Mouse (Mus musculus) kidney, postnatal 0 days (tissue): Measurements from ENCODE around the gene Olfr1391. TPM values are rescaled to one million over a fixed set of nuclear protein-coding genes. Genes with fewer than 3 reads are reported as not detected.
"Not testable (repeated sequence)": the region's sequence is repeated elsewhere in the genome, so short reads cannot be mapped to it uniquely, and the experiment has no call there.

Experiments
- ATAC-seq: fragments of 200-750 bp; cut with Nextera tagmentation; replicated peaks from 2 replicates; pipeline ENCODE4 v1.8.0; 2017; ENCODE audit warnings: low read depth, moderate number of reproducible peaks, moderate TSS enrichment, moderate library complexity; ENCODE audit not compliant: low FRiP score
- DNase-seq: peaks from one replicate; pipeline ENCODE4 v3.0.0-alpha.2; 2016; ENCODE audit warnings: low spot score
- H3K27ac ChIP-seq: fragments of 300-500 bp; sonication (generic); 2 replicates; pipeline ENCODE4 v1.5.1; 2014; ENCODE audit warnings: mild to moderate bottlenecking
- H3K27me3 ChIP-seq: fragments of 300-500 bp; sonication (generic); 2 replicates; pipeline ENCODE4 v1.6.1; 2014; ENCODE audit warnings: low read length, mixed read lengths; ENCODE audit not compliant: insufficient read depth
- H3K36me3 ChIP-seq: fragments of 300-500 bp; sonication (generic); 2 replicates; pipeline ENCODE4 v1.6.1; 2014; ENCODE audit warnings: low read length, mixed read lengths; ENCODE audit not compliant: insufficient read depth
- H3K4me1 ChIP-seq: fragments of 300-500 bp; sonication (generic); replicated peaks from 2 replicates; pipeline ENCODE4 v1.6.1; 2014; ENCODE audit warnings: antibody characterized with exemption, low read length, mixed read lengths; ENCODE audit not compliant: insufficient read depth
- H3K4me2 ChIP-seq: fragments of 300-500 bp; sonication (generic); 2 replicates; pipeline ENCODE4 v1.6.1; 2014; ENCODE audit warnings: mild to moderate bottlenecking, low read length, moderate library complexity, mixed read lengths
- H3K4me3 ChIP-seq: fragments of 300-500 bp; sonication (generic); replicated peaks from 2 replicates; pipeline ENCODE4 v1.5.1; 2014; ENCODE audit warnings: low read depth, low read length
- H3K9ac ChIP-seq: fragments of 300-500 bp; sonication (generic); 2 replicates; pipeline ENCODE4 v1.6.1; 2014; ENCODE audit warnings: low read depth, low read length
- H3K9me3 ChIP-seq: fragments of 300-500 bp; sonication (generic); replicated peaks from 2 replicates; pipeline ENCODE4 v1.6.1; 2016; ENCODE audit warnings: low read length, inconsistent platforms, mixed read lengths
- CTCF ChIP-seq: IDR thresholded peaks from 2 replicates; pipeline ENCODE4 v1.5.1; 2016; ENCODE audit warnings: antibody characterized with exemption, low read depth, mild to moderate bottlenecking, moderate library complexity
- WGBS: fragments of 180-500 bp; shearing (Covaris S2); extraction: QIAGEN DNeasy Blood & Tissue Kit; methylation state at CpG from one replicate; pipeline ENCODE4 v1.1.7; 2014; 5-methylcytosine and 5-hydroxymethylcytosine counted together
- polyA plus RNA-seq: library from polyadenylated mRNA; unstranded; fragments of >200 nt; fragmentation: Nextera tagmentation; extraction: Ambion mirVana; gene quantifications from 2 replicates; pipeline ENCODE4 v1.2.1, GENCODE M21; 2015

Olfr1391 gene
- polyA plus RNA-seq, result not detected in 2 replicates

DNA sequence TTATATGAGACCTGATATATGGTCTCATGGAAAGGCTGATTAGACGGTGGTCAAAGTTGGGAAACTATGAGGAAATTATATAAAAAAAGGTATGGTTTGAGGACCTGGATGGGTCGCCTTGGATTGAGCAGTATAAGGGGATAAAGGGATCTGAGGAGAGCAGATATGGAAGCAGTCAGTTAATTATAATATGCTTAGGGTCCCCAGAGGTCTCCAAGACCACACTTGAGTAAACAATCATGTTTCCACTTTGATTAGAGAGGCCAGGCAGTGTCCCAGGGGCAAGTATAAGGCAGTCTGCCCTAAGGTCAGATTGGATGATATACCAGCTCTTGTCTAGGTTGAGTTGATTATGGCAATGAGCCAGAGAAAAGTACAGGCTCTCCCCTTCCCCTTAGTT is at the start of gene Olfr1391:
TSS of gene Olfr1391 (plus strand) at position 301 of the 400 bp plus-strand sequence.
- TF ChIP-seq CTCF, result no peak
- Histone ChIP-seq H3K4me3 (no peak within 1 kb of the TSS), H3K27ac (no peak within 1 kb of the TSS), H3K9ac (no peak within 1 kb of the TSS), H3K36me3 (no peaks in the 10 kb centered on the region), H3K9me3 (no peaks in the 10 kb centered on the region), H3K4me1 (no peaks in the 10 kb centered on the region), H3K27me3 (no peaks in the 10 kb centered on the region), H3K4me2 (no peak within 1 kb of the TSS)
- ATAC-seq (no peak), DNase-seq (no peak)
- WGBS, result 77% methylated on average over 2 of the region's 2 CpGs

- no peak for DNase-seq
- H3K27me3 ChIP-seq, result no peaks in the 10 kb centered on the region
- no peak overlapping the region for H3K9ac ChIP-seq
- WGBS, result 61% methylated on average over 11 of the region's 11 CpGs
- no peaks in the 10 kb centered on the region for H3K9me3 ChIP-seq
- no peak for ATAC-seq
- H3K36me3 ChIP-seq, result no peaks in the 10 kb centered on the region
- no peak overlapping the region for H3K27ac ChIP-seq
- no peak overlapping the region for H3K4me3 ChIP-seq
- no peak overlapping the region for H3K4me2 ChIP-seq
- no peaks in the 10 kb centered on the region for H3K4me1 ChIP-seq
- TF ChIP-seq CTCF, result no peak
Observed at GRCm38 (mm10) chr11:49273834-49274519, 48.6 kb upstream of the Olfr1391 start.

DNA sequence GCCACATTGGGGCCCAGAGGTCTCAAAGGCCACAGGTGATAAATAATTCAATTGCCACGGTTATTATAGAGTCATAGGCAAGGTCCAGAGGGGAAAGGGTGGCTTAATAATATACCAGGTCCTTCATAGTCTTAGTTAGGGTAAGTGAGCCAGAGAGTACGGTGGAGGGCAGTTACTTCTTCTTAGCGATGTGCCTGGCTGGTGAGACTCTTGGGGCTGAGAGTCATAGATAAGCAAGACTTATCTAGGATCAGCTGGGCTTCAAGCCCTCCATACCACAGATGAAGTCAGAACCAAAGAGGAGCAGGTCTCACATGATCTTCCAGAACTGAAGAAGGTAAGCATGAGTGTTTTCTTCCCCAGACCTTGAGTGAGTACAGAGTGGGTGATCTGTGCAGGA is 44.3 kb upstream of the Olfr1391 start, which contains the start of gene Olfr1393:
TSS of gene Olfr1393 (plus strand) at position 83 of the 400 bp plus-strand sequence.
- TF ChIP-seq CTCF, result no peak
- H3K27me3 ChIP-seq, result no peaks in the 10 kb centered on the region
- H3K4me2 ChIP-seq, result no peak within 1 kb of the TSS

DNA sequence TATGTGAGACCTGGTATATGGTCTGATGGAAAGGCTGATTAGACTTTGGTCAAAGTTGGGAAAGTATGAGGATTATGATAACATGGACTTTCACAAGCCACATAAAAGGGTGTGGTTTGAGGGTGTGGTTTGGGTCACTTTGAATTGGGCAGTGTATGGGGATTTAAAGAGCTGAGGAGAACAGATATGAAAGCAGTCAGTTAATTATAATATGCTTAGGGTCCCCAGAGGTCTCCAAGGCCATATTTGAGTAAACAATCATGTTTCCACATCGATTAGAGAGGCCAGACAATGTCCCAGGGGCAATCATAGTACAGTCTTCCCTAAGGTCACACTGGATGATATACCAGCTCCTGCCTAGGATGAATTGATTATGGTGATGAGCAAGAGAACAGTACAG is 37.6 kb upstream of the Olfr1391 start, which contains the start of gene Olfr1392:
TSS of gene Olfr1392 (plus strand) at position 301 of the 400 bp plus-strand sequence.
- not testable (repeated sequence) for H3K27me3 ChIP-seq, H3K4me1 ChIP-seq, H3K9ac ChIP-seq, H3K9me3 ChIP-seq, DNase-seq, ATAC-seq, H3K36me3 ChIP-seq, H3K4me2 ChIP-seq, H3K27ac ChIP-seq, H3K4me3 ChIP-seq
- 53% methylated on average over 1 of the region's 1 CpGs for WGBS

More for the DNA sequence above, 44.3 kb upstream of the Olfr1391 start, which contains the start of gene Olfr1393:
- no peaks in the 10 kb centered on the region for H3K36me3 ChIP-seq
- ATAC-seq, result no peak
- 66% methylated on average over 3 of the region's 3 CpGs for WGBS
- no peak within 1 kb of the TSS for H3K27ac ChIP-seq
- no peaks in the 10 kb centered on the region for H3K4me1 ChIP-seq
- no peaks in the 10 kb centered on the region for H3K9me3 ChIP-seq
- no peak for DNase-seq
- no peak within 1 kb of the TSS for H3K9ac ChIP-seq
- H3K4me3 ChIP-seq, result no peak within 1 kb of the TSS

- TF ChIP-seq CTCF, result no peak
- no peaks in the 10 kb centered on the region for H3K36me3 ChIP-seq
- no peaks in the 10 kb centered on the region for H3K27me3 ChIP-seq
- H3K4me2 ChIP-seq, result no peak overlapping the region
- ATAC-seq (no peak), DNase-seq (no peak)
- H3K9me3 ChIP-seq, result no peaks in the 10 kb centered on the region
- WGBS, result 62% methylated on average over 2 of the region's 2 CpGs
- no peak overlapping the region for H3K27ac ChIP-seq
- H3K4me3 ChIP-seq, result no peak overlapping the region
- no peaks in the 10 kb centered on the region for H3K4me1 ChIP-seq
- H3K9ac ChIP-seq, result no peak overlapping the region
Observed at GRCm38 (mm10) chr11:49287251-49287650, 35.3 kb upstream of the Olfr1391 start.

- Histone ChIP-seq H3K27me3 (no peaks in the 10 kb centered on the region), H3K4me3 (no peak overlapping the region), H3K36me3 (no peaks in the 10 kb centered on the region), H3K4me1 (no peaks in the 10 kb centered on the region), H3K9me3 (no peaks in the 10 kb centered on the region), H3K9ac (no peak overlapping the region), H3K4me2 (no peak overlapping the region), H3K27ac (no peak overlapping the region)
- no peak for TF ChIP-seq CTCF
- WGBS, result 83% methylated on average over 3 of the region's 3 CpGs
- DNase-seq, result no peak
- ATAC-seq, result no peak
Observed at GRCm38 (mm10) chr11:49292777-49293176, 29.8 kb upstream of the Olfr1391 start.
